10 mouse cellular contexts compared by ENCODE assay signal in the genomic region with DNA sequence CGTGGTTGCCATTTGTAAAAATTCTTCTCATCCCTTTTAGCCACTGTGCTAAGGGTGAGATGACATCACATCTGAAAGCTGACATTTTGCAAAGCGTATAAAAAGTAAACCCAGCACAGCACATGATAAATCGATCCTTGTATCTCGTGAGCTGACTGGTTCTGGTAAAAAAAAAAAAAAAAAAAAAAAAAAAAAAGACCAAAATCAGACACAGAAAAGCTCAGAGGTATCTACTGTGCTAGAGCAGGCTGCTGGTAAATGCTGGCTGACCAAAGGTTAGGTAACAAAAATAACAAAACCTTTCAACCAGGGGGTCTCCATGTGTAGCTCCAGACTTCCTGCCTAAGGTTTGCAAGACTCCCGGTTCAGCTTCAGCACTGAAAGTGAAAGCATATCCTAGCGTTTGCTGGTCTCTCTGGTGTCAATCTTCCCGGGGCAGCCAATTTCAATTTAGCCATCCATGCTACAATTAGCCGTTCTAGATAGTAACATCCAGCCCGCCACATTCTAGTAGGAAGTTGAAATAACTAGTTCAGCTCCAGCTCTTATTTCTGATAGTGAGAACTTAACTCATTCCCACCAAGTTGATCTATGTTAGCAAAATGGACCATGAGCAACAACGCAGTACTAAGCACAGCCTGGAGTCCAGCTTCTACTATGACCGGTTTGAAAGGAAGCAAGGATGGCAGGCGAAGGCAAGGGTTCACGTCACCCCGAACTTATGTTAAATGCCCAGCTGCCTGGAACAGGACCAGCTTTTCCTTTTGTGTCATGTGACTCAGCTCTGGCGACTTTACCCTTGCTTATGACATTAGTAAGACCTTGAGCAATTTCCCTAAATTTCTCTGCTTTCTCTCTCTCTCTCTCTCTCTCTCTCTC. TPM values are rescaled to one million over a fixed set of nuclear protein-coding genes. Genes with fewer than 3 reads are reported as not detected.
DNase-seq lines count a peak whose midpoint lies in the region; ATAC-seq and TF ChIP-seq lines count a peak whose summit lies in the region.
"Had no signal": no experiment of that assay in that cellular context is flagged by ENCODE, and none has a peak within 500 bp of the region (broad histone marks: within the 10 kb centered on the region; RNA-seq: fewer than 3 reads in every experiment).

No protein-coding gene starts in this region.

- intact Hi-C loops in heart, postnatal 25 days (cut with DNase I), result loop anchor here (10.0 kb wide), 1 partner anchor 106 kb away; no protein-coding TSS in a partner anchor

- no peaks in the 10 kb centered on the region for H3K9me3 ChIP-seq in heart, embryonic 10.5 days

- DNase-seq in heart, embryonic 10.5 days (ENCODE audit: low spot score), result no peak
- DNase-seq in heart, postnatal 25 days (ENCODE audit: low spot score), result no peak
- peak; percentile 26 for DNase-seq in kidney, postnatal 14 days
- no peak for DNase-seq in neural tube, embryonic 10.5 days (ENCODE audit: extremely low spot score, low spot score)
- DNase-seq in layer of hippocampus, adult 9-10 months (ENCODE audit: low spot score), result no peak
- DNase-seq: lung, embryonic 14.5 days had no signal

- H3K27ac ChIP-seq in heart, embryonic 10.5 days, result no peak overlapping the region
- H3K27ac ChIP-seq in bone marrow, adult 2 months (ENCODE audit: control insufficient read depth, insufficient read depth, low read depth, low read length, poor library complexity), result no peak overlapping the region

- no peaks in the 10 kb centered on the region for H3K4me1 ChIP-seq in heart, embryonic 10.5 days
- peaks cover 2% of the 10 kb centered on the region; the same call in 1 of the 2 replicates for H3K4me1 ChIP-seq in bone marrow, adult 2 months (ENCODE audit: control insufficient read depth, insufficient read depth, low read length)

- no peaks in the 10 kb centered on the region for H3K79me2 ChIP-seq in C2C12 (ENCODE audit: control insufficient read depth, insufficient read depth)

- ATAC-seq in megakaryocyte-erythroid progenitor cell, adult 5-6 weeks (replicated peaks; ENCODE audit: low FRiP score, low TSS enrichment, poor library complexity, severe bottlenecking), result no peak
- ATAC-seq: forebrain, embryonic 16.5 days had no signal

- no peaks in the 10 kb centered on the region for H3K36me3 ChIP-seq in heart, embryonic 10.5 days
- H3K36me3 ChIP-seq in C2C12 (ENCODE audit: control insufficient read depth, insufficient read depth), result no peaks in the 10 kb centered on the region

- TF ChIP-seq CTCF in C2C12 (IDR thresholded peaks at IDR 0.05; ENCODE audit: control insufficient read depth, insufficient read depth, insufficient read length), result no peak
- TF ChIP-seq CTCF in bone marrow, adult 2 months (IDR thresholded peaks at IDR 0.05; ENCODE audit: control insufficient read depth, insufficient read depth, low read length), result no peak

- H3K27me3 ChIP-seq in heart, embryonic 10.5 days (ENCODE audit: insufficient read depth, poor library complexity, severe bottlenecking), result no peaks in the 10 kb centered on the region
- no peaks in the 10 kb centered on the region for H3K27me3 ChIP-seq in C2C12 (ENCODE audit: control insufficient read depth, insufficient read depth, insufficient read length)

- no peak for TF ChIP-seq POLR2A in bone marrow, adult 2 months (IDR thresholded peaks at IDR 0.05; ENCODE audit: borderline replicate concordance, control insufficient read depth, low read depth, low read length)

- 61% methylated on average over 15 of the region's 15 CpGs for WGBS in heart, embryonic 10.5 days
- 6% methylated on average over 15 of the region's 15 CpGs for WGBS in bone marrow, adult 2 months

- no peaks in the 10 kb centered on the region for H3K79me3 ChIP-seq in C2C12 (ENCODE audit: low read depth)

- H3K4me3 ChIP-seq in heart, embryonic 10.5 days, result 0 out of 2 replicates have a peak overlapping the region, but pooled peaks have one; percentile 0
- H3K4me3 ChIP-seq in C2C12 (ENCODE audit: insufficient read depth, poor library complexity, severe bottlenecking), result no peak overlapping the region
- H3K4me3 ChIP-seq in bone marrow, adult 2 months (replicated peaks; ENCODE audit: control insufficient read depth, low read depth, low read length), result peak overlapping the region; percentile 69

- no peak overlapping the region for H3ac ChIP-seq in C2C12 (ENCODE audit: control insufficient read depth, insufficient read length, low read depth)

TF ChIP-seq in C2C12, 6 proteins besides CTCF, POLR2A, EP300 and RAD21:
- no peak for TF ChIP-seq MAX (IDR thresholded peaks at IDR 0.05)
- no peak for TF ChIP-seq FOSL1 (IDR thresholded peaks at IDR 0.05; ENCODE audit: insufficient read depth, low read length, poor library complexity, severe bottlenecking)
- TF ChIP-seq USF1 (IDR thresholded peaks at IDR 0.05; ENCODE audit: low read depth), result peak; percentile 70

RNA-seq across cellular contexts. Expression of a gene that starts 45.8 kb away (rescaled TPM):
- 28.4 and 38.5 TPM in 2 replicates for polyA plus RNA-seq in heart, embryonic 10.5 days (2016; fragmentation: Nextera tagmentation; extraction: Ambion mirVana)
- 1 to 10 TPM; 1.4 to 2.1 TPM for total RNA-seq in heart, postnatal 25 days (2021)
- polyA plus RNA-seq in C2C12 (2012; fragmentation: generic; extraction: Trizol), result 19.9 TPM
- polyA plus RNA-seq in bone marrow, adult 2 months (2011; ENCODE audit: insufficient read depth, insufficient read length, low replicate concordance, missing spikeins), result 41.5 and 76.2 TPM in 2 replicates
- total RNA-seq in megakaryocyte-erythroid progenitor cell, adult 5-6 weeks (2014; fragmentation: Nextera tagmentation), result 51.8 and 59.3 TPM in 2 replicates
- total RNA-seq in megakaryocyte-erythroid progenitor cell, adult 5-6 weeks (2017), result 41.8 and 44.6 TPM in 2 replicates
